Mouse (Mus musculus): ENCODE measurements around the gene Pappa. TPM values are rescaled to one million over a fixed set of nuclear protein-coding genes. Genes with fewer than 3 reads are reported as not detected.

Gene Pappa
- total RNA-seq, 2 experiments from 2014 or later, result 0.94 to 0.98 TPM

DNA sequence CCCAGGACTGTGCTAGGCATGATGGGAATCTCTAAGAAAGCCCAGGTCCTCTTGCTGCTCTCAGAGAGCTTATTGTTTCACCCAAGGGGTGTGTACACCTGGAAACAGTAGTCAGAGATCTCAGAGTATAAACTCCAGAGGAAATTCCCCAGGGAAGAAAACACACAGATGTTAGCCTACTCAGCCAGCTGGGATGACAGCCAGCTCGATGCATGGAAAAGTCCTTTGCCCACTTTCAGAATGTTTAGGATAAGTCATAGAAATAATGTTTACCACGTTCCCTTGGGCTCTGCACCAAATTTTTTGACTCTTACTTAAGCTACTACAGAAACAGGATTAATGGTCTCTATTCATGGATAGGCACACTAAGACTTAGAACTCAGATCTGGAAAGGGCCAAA lies 143.1 kb downstream of the Pappa start:
- intact Hi-C loops (cut with DNase I), result no loop called here
- no peak for DNase-seq

DNA sequence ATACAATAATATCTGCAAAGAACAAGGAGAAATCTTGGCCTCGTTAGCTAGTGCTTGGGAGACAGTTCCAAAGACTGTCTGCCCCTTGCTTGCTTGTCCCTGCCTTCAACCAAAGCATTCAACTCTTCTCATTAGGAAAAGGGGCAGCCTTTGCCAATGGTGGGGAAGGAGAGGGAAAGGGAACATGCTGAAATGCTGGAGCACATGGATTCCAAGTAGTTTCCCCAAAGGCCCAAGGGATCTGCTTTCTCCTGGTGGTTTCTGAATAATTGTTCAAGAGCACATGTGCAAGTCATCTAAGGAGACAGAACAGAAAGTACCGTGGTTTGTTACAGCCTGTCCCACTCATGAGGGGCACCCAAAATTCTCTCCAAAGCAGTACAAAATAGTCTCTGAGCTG lies 146.0 kb downstream of the Pappa start:
- DNase-seq, result no peak
- intact Hi-C loops (cut with DNase I), result no loop called here

DNA sequence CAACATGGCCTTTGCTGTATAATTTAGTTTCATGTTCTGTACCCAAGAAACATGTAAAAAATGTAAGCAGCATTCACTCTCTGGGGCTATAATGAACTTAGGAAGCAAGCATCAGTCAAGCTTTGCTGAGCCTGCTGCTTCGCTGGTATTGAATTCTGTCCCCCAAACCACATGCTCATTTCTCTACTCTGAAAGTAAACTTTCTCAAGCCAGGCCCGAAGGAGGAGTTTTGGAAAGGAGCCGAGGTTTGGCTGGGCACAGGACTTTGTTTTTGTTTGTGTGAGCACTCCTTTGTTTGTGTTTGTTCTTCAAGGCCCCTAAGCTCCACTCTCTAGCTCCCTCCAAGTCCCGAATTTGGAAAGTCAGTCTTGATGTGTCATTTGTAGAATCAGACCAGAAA lies 148.3 kb downstream of the Pappa start:
- no peak for DNase-seq
- intact Hi-C loops (cut with DNase I), result no loop called here

DNA sequence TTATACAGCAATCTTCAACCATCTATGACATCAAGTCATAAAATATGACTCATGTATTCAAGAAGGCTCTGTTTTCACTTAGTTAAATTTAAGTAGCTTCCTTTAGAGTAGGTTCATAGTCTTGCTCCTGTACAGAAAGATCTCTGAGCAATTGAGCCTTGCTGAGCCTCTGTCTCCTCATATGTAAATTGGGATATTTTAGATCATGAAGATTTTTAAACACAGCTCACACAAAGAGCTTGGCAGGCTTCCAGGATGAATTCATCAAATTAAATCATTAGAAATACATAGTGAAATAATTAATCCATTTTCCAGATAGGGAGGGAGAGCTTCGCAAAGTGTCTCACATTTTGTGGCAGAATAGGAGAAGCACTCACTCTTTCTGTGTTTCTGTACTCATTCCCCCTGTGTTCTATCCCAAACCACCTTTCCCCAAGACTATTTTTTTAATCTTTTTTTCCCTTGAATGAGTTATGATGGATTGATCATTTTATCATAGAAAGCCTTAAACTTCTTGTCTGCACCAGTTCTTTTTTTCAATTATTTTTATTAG lies 149.4 kb downstream of the Pappa start:
- DNase-seq, result no peak
- intact Hi-C loops (cut with DNase I), result no loop called here

DNA sequence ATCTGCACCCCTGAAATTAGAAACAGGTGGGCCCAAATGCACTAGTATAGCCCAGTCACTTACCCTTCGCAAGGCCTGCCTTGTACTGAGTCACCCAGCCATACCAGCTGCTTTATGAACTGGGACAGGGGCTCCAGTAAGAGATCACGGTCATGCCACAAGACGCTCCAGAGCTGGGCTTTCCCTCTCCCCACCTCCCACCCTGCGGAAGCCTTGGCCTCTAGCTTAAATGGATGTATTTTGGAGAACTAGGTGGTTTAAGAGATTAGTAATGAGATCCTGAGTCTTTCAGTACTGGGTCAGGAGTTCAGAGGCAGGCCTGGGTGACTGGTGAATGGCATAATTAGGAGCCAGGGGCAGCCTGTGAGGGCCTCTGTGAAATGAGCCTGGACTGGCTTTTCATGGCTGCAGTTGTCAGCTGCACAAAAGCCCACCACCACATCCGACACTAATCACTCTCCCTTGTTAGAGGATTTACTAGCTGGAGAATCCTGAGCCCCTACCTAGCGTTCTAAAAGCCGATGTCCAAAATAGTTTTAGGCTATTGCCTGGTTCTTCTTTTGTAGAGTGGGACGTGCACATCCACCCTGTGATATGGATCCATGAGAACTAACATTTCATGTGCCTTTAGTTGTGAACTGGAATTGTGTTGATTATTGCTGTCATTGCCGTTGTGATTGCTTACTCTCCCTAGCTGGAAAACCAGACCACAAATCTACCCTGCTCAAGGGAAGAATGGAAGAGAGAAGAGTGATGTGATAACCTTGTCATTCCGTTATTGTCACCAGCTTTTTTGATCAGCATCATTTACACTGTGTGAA lies 154.7 kb downstream of the Pappa start:
- intact Hi-C loops (cut with DNase I), result no loop called here
- no peak for DNase-seq

DNA sequence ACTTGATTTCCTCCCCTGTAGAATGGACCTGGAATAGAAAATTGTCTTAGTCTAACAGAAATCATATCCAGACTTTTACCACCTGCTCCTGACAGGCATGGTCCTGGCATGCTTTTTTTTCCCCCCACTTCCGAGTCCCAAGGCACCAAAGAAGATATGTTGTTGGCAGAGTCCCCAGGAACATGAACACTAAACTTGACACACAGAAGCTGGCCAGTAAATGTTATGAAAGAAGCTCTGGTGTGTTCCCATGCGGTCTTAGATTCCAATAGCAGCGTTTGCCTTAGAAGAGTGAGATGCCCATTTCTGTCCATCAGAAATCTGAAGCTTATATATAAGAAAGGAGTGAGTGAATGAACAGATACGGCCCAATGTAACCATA lies 155.3 kb downstream of the Pappa start:
- intact Hi-C loops (cut with DNase I), result no loop called here
- peak; percentile 18 to 25 for DNase-seq

DNA sequence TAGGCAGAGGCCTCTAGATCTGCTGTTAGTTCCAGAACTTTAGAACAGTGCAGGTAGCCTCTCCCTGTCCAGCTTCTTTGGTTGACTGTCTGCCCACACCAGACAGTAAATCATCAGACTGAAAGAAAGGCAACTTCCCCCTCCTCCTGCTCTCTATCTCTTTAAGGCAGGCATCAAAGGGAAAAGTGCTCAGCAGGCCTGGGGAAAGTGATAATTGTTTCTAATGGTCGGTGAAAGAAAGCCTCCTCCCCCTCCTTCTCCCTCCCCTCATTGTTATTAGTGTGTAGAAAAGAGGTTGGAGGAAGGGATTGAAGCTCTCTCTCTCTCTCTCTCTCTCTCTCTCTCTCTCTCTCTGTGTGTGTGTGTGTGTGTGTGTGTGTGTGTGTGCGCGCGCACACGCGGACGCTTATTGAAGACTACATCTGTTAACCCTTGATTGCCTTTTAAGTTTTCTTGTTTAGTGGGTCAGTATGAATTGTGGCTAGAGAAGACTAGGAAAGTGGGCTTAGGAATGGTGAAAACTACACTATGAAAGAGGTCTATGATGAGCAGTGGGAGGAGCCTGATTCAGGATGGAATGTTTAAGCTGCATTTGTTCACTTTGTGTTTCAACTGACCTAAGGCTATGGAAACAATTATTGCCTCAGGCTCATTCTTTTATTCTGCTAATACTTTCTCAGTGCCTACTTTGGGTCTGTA lies 156.2 kb downstream of the Pappa start:
- no peak for DNase-seq
- intact Hi-C loops (cut with DNase I), result no loop called here

DNA sequence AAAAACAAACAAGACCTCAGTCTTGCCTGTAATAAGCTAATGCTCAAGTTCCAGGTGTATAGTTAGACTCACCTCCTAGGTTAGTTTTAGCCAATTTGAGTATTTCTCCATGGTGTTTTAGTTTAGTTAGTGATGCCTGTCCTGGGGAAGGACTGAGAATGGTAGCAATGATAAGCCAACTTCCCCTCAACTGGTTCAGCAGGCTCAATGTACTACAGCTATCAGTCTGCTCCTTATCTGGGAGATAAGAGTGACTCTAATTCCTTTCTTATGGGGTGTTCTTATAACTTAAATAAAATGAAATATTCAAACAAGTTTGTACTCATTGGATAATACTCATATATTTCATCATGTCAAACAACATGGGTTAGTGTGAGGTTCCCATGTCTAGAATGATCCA lies 156.9 kb downstream of the Pappa start:
- intact Hi-C loops (cut with DNase I), result no loop called here
- no peak for DNase-seq

DNA sequence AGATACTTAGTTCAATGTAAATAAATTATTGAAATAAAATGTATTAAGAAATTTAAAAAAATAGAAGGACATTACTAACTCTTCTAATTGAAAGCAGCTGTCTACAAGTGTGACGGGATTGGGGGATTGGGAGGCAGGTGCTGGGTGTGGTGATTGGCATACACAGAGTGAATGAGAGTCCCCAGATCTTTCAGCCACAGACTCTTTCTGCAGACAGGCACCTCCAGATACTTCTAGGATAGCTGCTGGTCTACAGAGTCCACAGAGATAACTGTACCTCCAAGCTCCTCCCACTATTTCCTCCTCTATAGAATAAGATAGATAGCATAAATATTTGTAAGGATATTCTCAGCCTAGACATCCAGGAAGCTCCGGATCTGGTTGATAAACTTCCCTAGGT lies 159.6 kb downstream of the Pappa start:
- intact Hi-C loops (cut with DNase I), result no loop called here
- no peak for DNase-seq

DNA sequence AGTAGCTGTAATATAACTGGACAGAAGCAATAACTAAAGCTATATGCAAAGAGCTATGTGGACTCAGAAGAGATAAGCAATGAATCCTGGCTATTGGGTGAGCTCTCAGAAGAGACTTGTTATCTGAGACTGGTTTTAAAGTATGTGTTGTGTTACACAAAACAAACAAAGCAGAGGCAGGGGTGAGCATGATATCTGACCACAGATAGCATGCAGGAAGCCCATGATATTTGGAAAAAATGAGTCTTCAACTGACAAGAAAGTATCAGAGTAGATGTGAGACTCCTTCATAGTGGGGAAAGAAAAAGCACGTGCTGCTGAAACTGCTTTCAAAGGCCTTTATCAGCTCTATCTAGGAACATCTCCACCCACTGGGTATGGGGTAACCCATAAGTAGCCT lies 161.2 kb downstream of the Pappa start:
- intact Hi-C loops (cut with DNase I), result no loop called here
- DNase-seq, result no peak

DNA sequence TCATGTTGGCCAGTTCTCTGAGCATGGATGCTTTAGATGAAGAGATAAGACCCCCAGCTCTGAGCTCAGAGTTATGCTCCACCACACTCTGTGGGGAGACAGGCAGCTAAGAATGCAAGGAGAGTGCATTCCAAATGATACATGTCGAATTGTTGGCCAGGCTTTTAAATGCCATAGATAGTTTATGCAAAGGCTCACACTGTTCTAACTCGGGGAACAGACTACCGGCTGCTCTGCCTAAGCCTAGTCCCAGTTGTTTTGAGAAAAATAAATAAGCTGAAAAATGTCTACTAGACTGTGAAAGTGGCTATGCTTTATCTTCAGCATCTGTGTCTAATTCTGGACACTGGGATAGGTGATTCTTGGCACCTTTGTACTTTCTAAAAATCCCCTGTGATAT lies 165.3 kb downstream of the Pappa start:
- peak in 1 of 2 experiments; percentile 3 for DNase-seq
- intact Hi-C loops (cut with DNase I), result no loop called here

DNA sequence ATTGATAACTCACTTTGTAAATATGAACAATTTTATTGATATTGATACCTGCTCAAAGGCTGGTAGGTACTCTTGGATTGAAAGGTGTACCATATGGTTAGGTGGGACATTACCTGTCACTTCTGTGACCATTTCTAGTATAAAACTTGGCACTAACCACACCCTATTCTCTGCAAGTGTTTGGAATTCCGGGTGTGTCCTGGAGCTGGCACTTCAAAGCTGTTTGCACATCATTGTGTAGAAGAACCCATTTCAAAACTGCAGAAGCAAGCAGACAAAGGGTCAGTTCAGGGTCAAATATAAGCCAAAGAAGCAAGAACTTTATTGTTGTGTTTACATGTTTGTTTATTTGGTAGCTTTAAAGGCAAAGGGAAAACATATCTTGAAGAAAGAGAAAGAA lies 171.8 kb downstream of the Pappa start:
- no peak for DNase-seq
- intact Hi-C loops (cut with DNase I), result no loop called here

DNA sequence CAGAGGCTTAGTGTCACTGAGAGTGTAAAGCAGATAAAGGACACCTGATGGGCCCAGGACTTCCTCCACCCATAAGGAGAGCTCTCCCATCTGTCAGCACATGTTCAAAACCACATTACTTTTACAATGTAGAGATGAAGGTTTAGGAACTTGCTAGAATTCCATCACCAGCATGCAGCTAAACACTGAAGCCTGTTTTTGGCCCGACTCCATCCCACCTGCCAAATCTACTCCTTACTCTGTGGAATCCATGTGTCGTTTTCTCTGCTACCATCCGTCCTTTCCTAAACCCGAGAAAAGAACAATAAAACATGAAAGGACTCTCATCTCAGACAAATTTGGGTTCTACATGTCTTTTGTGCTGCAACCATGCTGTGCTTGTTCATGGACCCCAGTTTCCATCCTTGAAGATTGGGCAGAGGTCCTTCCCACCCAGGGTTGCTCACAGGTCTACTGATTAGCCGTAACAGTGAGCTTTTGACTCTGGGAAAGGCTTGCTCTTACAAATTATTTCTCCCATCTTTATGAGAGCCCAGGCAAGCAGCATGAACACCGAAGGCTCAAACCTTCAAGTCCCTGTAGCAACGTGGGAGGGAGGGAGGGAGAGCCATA lies 172.5 kb downstream of the Pappa start:
- no peak for DNase-seq
- intact Hi-C loops (cut with DNase I), result no loop called here

DNA sequence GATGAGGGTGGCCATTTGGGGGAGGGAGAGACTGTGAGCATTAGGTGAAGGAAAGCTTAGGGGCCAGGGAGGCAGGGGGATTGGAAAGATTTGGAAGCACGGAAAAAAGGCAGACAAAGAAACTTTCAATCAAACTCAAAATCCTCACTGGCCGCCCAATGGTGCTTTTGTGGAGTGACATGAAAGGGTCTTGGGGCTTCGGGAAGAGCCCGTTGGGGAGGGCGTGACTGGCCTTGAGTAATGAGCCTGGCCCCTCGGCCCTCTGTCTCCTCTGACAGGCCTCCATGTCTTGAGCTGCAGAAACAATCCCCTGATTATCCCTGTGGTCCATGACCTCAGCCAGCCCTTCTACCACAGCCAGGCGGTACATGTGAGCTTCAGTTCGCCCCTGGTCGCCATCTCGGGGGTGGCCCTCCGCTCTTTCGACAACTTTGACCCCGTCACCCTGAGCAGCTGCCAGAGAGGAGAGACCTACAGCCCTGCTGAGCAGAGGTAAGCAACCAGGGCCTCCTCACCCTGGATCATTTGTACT lies 173.1 kb downstream of the Pappa start:
- DNase-seq, result no peak
- intact Hi-C loops (cut with DNase I), result no loop called here

DNA sequence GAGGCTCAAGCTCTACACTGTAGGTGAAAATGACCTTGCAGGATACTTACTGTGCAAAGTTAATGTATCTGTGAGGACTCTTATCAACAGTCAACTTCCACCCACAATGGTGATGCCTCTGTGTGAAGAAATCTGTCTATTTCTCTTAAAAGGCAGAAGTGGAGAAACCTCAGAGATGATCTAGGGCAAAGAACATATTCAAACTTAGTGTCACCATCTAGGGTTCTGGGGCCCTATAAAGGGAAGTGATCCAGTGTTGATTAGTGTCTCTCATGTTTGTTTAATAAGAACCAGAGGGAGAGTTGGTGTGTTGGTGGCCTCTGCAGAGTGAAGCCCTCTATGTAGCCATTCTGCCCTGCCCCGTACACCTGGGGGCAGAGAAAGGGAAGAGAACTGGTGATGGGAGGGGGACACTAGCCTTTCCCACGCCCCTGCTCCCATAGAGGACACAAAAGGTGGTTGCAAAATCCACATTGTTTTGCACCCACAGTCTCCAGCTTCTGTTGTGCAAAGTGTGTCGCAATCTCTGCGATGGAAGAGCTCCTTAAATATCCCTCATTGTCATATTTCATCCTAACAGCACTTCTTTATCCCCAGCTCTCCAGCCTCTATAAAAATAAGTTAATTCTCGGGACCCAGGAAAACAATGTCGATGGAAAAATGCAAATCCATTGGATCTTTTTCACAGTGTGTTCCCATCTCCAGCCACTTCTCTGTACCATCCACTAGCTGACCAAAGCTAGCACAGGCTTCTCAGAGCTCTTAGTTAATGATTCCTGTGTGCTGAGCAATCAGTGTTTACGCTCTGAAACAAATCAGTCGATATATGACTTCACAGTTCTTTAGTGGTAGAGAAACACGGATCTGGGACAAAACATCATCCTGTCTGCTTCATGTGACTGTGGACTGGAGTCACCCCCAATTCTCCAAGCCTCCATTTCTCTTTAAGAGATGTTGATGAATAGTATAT lies 174.5 kb downstream of the Pappa start:
- intact Hi-C loops (cut with DNase I), result no loop called here
- DNase-seq, result no peak

DNA sequence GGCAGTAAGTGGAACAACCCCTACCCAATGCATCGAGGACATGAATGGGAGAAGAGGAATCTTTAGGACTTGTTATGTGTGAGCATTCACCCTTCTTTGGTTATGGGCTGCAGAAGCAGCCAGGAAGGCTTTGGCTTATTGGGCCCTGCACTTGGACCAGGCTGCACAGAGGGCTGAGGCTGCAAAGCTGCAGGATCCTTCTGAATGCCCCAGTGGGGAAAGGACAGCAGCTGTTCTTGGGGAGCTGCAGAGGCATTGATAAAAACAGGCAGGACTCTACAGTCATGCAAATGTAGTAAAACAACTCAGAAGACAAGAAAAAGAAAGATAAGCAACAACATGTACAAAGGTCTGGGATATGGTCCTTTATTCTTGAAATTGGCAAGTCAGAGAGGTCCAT lies 175.4 kb downstream of the Pappa start:
- peak in 1 of 2 experiments; percentile 4 for DNase-seq
- intact Hi-C loops (cut with DNase I), result no loop called here

DNA sequence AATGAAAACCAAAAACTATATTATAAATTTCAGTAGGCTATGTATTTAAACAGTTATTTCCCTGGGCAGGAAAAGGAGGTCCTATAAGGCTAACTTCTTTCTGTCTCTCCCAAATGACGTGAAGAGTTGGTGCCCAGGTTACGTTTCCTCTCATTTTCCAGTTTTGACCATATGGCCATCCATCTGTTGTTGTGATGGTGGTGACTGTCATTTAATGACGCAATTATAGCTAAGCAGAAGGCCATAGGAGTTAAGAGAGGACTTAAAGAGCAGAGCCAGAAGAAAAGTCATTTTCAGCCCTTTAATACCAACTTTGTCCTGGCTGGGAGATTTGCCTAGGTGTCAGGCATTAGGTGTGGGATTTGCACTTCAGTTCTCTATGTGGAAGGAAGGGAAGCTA lies 176.5 kb downstream of the Pappa start:
- intact Hi-C loops (cut with DNase I), result no loop called here
- DNase-seq, result no peak

DNA sequence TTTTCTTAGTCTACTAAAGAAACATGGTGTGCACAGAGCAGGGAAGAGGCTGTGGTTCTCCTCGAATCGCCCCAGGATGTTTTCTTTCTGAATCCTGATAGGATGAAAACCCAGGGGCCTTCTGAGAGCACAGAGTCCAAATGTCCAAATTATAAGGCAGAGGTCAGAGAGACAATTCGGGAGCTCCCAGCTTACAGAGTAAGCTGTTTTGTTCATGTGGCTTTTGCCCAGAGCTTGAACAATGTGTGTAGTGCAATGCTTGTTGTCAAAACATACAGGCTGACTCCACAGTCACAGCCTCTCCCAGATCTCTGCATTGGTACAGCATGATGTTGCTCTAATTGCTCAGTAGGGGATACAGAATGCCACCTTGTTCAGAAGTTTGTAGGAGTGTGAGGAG lies 178.7 kb downstream of the Pappa start:
- no peak for DNase-seq
- intact Hi-C loops (cut with DNase I), result no loop called here

DNA sequence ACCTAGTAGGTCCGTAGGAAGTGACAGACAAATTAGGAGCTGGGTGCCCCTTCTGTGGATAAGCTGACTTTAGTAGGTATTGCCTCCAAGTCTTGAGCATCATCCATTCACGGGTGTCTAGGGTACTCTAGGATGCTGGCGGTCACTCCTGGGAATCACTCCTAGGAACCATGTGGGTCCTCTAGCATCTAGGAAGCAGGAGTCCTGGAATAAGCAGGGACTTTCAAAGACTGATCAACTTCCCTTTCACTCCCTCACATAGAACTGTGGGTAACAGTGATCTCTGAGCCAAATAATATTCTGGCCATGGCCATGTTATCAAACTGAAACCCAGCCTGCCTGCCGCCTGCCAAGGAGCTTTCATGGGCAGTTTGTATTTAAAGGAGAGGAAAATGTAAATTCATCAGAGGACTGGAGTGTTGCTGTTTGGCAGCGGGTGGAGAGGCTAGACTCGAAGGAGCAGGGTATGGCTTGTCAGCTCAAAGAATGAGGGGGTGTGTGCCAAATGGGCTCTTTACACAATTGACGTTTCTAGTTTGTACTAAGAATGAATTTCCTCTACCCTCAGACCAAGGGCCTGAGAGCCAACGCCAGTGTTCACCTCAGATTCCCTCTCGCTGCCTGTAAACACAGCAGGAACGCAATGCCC lies 194.0 kb downstream of the Pappa start:
- intact Hi-C loops (cut with DNase I), result no loop called here
- peak; percentile 30 to 31 for DNase-seq

DNA sequence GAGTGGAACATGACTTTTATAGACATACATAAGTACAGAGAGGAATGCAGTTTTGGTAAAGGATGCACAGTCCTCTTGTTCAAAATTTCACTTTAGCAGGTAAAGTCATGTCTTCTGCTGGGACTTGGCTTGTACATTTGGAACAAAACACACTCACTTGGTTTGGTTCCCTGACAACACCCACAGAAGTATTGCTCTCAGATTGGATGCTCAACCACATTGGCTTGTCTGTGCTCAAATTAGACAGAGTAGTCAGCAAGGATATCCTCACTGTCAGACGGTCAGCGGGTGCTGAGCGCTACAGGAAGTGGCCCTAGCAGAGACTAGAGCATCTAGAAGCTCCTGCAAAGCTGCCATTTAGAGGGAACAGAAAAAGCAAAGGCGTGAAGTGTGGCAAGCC lies 197.4 kb downstream of the Pappa start:
- intact Hi-C loops (cut with DNase I), result no loop called here
- DNase-seq, result no peak
